Comparison of ENCODE assay signal across 13 mouse cellular contexts in genomic region chr14:75197660-75198059, GRCm38 (mm10). TPM values are rescaled to one million over a fixed set of nuclear protein-coding genes. Genes with fewer than 3 reads are reported as not detected.
A peak's percentile ranks its signal among the peaks of the same experiment; 100 is the strongest.
DNase-seq lines count a peak whose midpoint lies in the region; ATAC-seq and TF ChIP-seq lines count a peak whose summit lies in the region.
"Had no signal": no experiment of that assay in that cellular context is flagged by ENCODE, and none has a peak within 500 bp of the region (broad histone marks: within the 10 kb centered on the region; RNA-seq: fewer than 3 reads in every experiment).

No protein-coding gene starts in this region.

- peak overlapping the region; percentile 16; the same call in 1 of the 2 replicates for H3K27ac ChIP-seq in heart, embryonic 10.5 days
- no peak overlapping the region for H3K27ac ChIP-seq in liver, embryonic 13.5 days
- H3K27ac ChIP-seq in stomach, embryonic 14.5 days (ENCODE audit: low read length) = no peak overlapping the region; the same call in 1 of the 2 replicates
- no peak overlapping the region for H3K27ac ChIP-seq in hindbrain, embryonic 10.5 days
- H3K27ac ChIP-seq in kidney, adult 2 months (ENCODE audit: insufficient read depth, low read depth, low read length) = no peak overlapping the region
- H3K27ac ChIP-seq: hindbrain, embryonic 15.5 days had no signal

- TF ChIP-seq CTCF in kidney, adult 2 months (conservative IDR thresholded peaks at IDR 0.05; ENCODE audit: insufficient read depth, insufficient read length, low read depth, low read length) = no peak

- ATAC-seq in activated CD4-positive, CD25-positive, alpha-beta regulatory T cell, adult 4 months = peak; percentile 45
- peak; percentile 78 for ATAC-seq in liver, embryonic 13.5 days (ENCODE audit: low read depth)
- peak; percentile 87 for ATAC-seq in stomach, embryonic 14.5 days (ENCODE audit: insufficient number of reproducible peaks, insufficient read depth, low FRiP score, low read depth)

- TF ChIP-seq POLR2A in kidney, adult 2 months (IDR thresholded peaks at IDR 0.05; ENCODE audit: low read depth, low read length) = no peak

- H3K4me2 ChIP-seq in liver, embryonic 13.5 days = no peak overlapping the region
- H3K4me2 ChIP-seq in stomach, embryonic 14.5 days (replicated peaks; ENCODE audit: low read depth, low read length) = no peak overlapping the region
- H3K4me2 ChIP-seq: heart, embryonic 11.5 days; hindbrain, embryonic 15.5 days had no signal

- H3K9me3 ChIP-seq in heart, embryonic 10.5 days = no peaks in the 10 kb centered on the region
- no peaks in the 10 kb centered on the region for H3K9me3 ChIP-seq in liver, embryonic 13.5 days (replicated peaks)
- no peaks in the 10 kb centered on the region; the same call in 1 of the 2 replicates for H3K9me3 ChIP-seq in stomach, embryonic 14.5 days (ENCODE audit: control insufficient read depth, low read depth, low read length)
- H3K9me3 ChIP-seq in hindbrain, embryonic 10.5 days = no peaks in the 10 kb centered on the region
- H3K9me3 ChIP-seq: hindbrain, embryonic 15.5 days had no signal

- H3K4me3 ChIP-seq in heart, embryonic 10.5 days = no peak overlapping the region
- H3K4me3 ChIP-seq in liver, embryonic 13.5 days (replicated peaks) = no peak overlapping the region
- H3K4me3 ChIP-seq in stomach, embryonic 14.5 days (ENCODE audit: low read depth, low read length) = no peak overlapping the region
- H3K4me3 ChIP-seq in hindbrain, embryonic 10.5 days = no peak overlapping the region
- no peak overlapping the region for H3K4me3 ChIP-seq in kidney, adult 2 months (ENCODE audit: insufficient read depth, low read depth, low read length)
- H3K4me3 ChIP-seq: hindbrain, embryonic 15.5 days had no signal

- intact Hi-C loops in heart, postnatal 36 days (cut with DNase I) = loop anchor here (2.0 to 5.0 kb wide), 4 partner anchors 65 to 525 kb away; partner anchors contain the start of genes Erich6b, Lcp1 and Lrrc63

- DNase-seq in heart, embryonic 10.5 days (ENCODE audit: low spot score) = no peak
- DNase-seq in heart, postnatal 36 days = no peak
- peak; percentile 49 for DNase-seq in liver, embryonic 13.5 days
- no peak for DNase-seq in hindbrain, embryonic 10.5 days (ENCODE audit: low spot score)
- DNase-seq in natural killer cell, adult 2 months (ENCODE audit: low spot score in 2 of 2) = no peak
- no peak for DNase-seq in kidney, adult 2 months
- DNase-seq: adrenal gland, adult 8-10 months had no signal

- peaks cover 12% of the 10 kb centered on the region for H3K4me1 ChIP-seq in heart, embryonic 10.5 days
- H3K4me1 ChIP-seq in liver, embryonic 13.5 days (replicated peaks) = peaks cover 17% of the 10 kb centered on the region
- no peaks in the 10 kb centered on the region for H3K4me1 ChIP-seq in stomach, embryonic 14.5 days (ENCODE audit: control insufficient read depth, insufficient read depth, low read length)
- H3K4me1 ChIP-seq in hindbrain, embryonic 10.5 days (replicated peaks) = no peaks in the 10 kb centered on the region
- H3K4me1 ChIP-seq in kidney, adult 2 months (ENCODE audit: control insufficient read depth, insufficient read depth, low read length) = no peaks in the 10 kb centered on the region
- H3K4me1 ChIP-seq: hindbrain, embryonic 15.5 days had no signal

- H3K27me3 ChIP-seq in heart, embryonic 10.5 days (ENCODE audit: insufficient read depth, poor library complexity, severe bottlenecking) = no peaks in the 10 kb centered on the region
- no peaks in the 10 kb centered on the region for H3K27me3 ChIP-seq in liver, embryonic 13.5 days
- H3K27me3 ChIP-seq in stomach, embryonic 14.5 days (ENCODE audit: control insufficient read depth, insufficient read depth, low read length) = no peaks in the 10 kb centered on the region
- no peaks in the 10 kb centered on the region for H3K27me3 ChIP-seq in hindbrain, embryonic 10.5 days (ENCODE audit: insufficient read depth, poor library complexity, severe bottlenecking)
- H3K27me3 ChIP-seq in kidney, adult 2 months (replicated peaks; ENCODE audit: control insufficient read depth, insufficient read depth, low read length) = no peaks in the 10 kb centered on the region
- H3K27me3 ChIP-seq: hindbrain, embryonic 15.5 days had no signal

- peaks cover 6% of the 10 kb centered on the region; the same call in 1 of the 2 replicates for H3K36me3 ChIP-seq in heart, embryonic 10.5 days
- H3K36me3 ChIP-seq in liver, embryonic 13.5 days = peaks cover 6% of the 10 kb centered on the region; the same call in 1 of the 2 replicates
- H3K36me3 ChIP-seq in stomach, embryonic 14.5 days (ENCODE audit: control insufficient read depth, insufficient read depth, low read length) = no peaks in the 10 kb centered on the region
- H3K36me3 ChIP-seq in hindbrain, embryonic 10.5 days = no peaks in the 10 kb centered on the region
- no peaks in the 10 kb centered on the region for H3K36me3 ChIP-seq in kidney, adult 2 months (ENCODE audit: control insufficient read depth, insufficient read depth, low read length)
- H3K36me3 ChIP-seq: hindbrain, embryonic 15.5 days had no signal

- WGBS in heart, embryonic 10.5 days = 19% methylated on average over 7 of the region's 7 CpGs
- WGBS in liver, embryonic 13.5 days (ENCODE audit: insufficient replicate concordance) = 9% methylated on average over 7 of the region's 7 CpGs
- 28% methylated on average over 7 of the region's 7 CpGs for WGBS in stomach, embryonic 14.5 days
- 70% methylated on average over 7 of the region's 7 CpGs for WGBS in hindbrain, embryonic 10.5 days
- WGBS in kidney, adult 2 months = 54% methylated on average over 7 of the region's 7 CpGs

- no peak overlapping the region for H3K9ac ChIP-seq in liver, embryonic 13.5 days
- H3K9ac ChIP-seq in stomach, embryonic 14.5 days (replicated peaks; ENCODE audit: low read depth, low read length) = no peak overlapping the region
- H3K9ac ChIP-seq: hindbrain, embryonic 15.5 days had no signal

RNA-seq across cellular contexts. Expression of gene Cpb2, which starts 44.4 kb away (rescaled TPM):
- polyA plus RNA-seq in heart, embryonic 10.5 days (2016; fragmentation: Nextera tagmentation; extraction: Ambion mirVana) = 0.22 and 5.8 TPM in 2 replicates
- total RNA-seq in heart, postnatal 36 days (2021) = not detected
- polyA plus RNA-seq in activated CD4-positive, CD25-positive, alpha-beta regulatory T cell, adult 4 months (2017; shearing (Covaris generic)) = not detected
- 68.2 and 89.7 TPM in 2 replicates for polyA plus RNA-seq in liver, embryonic 13.5 days (2015; fragmentation: Nextera tagmentation; extraction: Ambion mirVana)
- polyA plus RNA-seq in stomach, embryonic 14.5 days (2014; fragmentation: Nextera tagmentation; extraction: Ambion mirVana) = 2.7 TPM in 2 replicates
- not detected in 2 replicates for polyA plus RNA-seq in hindbrain, embryonic 10.5 days (2016; fragmentation: Nextera tagmentation; extraction: Ambion mirVana)
- 2.0 and 2.6 TPM in 2 replicates for polyA plus RNA-seq in kidney, adult 2 months (2012; rRNA removed)
- total RNA-seq: adrenal gland, adult 8-10 months; gastrocnemius, adult 8-10 months; left cerebral cortex, postnatal 25 days had no signal
- polyA plus RNA-seq: hindbrain, embryonic 15.5 days had no signal

Comparison
In these comparisons a context has a peak if more than half of its experiments do, and no peak if none do; other contexts are left out.
1. RNA of gene Cpb2, which starts 44.4 kb away (polyA plus RNA-seq): 68.2 to 89.7 TPM in liver, embryonic 13.5 days; 0.22 to 5.8 TPM in heart, embryonic 10.5 days, 2.7 TPM in stomach, embryonic 14.5 days, 2.0 to 2.6 TPM in kidney, adult 2 months, not detected in activated CD4-positive, CD25-positive, alpha-beta regulatory T cell, adult 4 months and not detected in hindbrain, embryonic 10.5 days; every median in the first group is over 10 times any median in the second.
2. Peak in every context shown above with its lines, with median percentiles within 50 percentile points of each other: ATAC-seq.